In the genomic region with DNA sequence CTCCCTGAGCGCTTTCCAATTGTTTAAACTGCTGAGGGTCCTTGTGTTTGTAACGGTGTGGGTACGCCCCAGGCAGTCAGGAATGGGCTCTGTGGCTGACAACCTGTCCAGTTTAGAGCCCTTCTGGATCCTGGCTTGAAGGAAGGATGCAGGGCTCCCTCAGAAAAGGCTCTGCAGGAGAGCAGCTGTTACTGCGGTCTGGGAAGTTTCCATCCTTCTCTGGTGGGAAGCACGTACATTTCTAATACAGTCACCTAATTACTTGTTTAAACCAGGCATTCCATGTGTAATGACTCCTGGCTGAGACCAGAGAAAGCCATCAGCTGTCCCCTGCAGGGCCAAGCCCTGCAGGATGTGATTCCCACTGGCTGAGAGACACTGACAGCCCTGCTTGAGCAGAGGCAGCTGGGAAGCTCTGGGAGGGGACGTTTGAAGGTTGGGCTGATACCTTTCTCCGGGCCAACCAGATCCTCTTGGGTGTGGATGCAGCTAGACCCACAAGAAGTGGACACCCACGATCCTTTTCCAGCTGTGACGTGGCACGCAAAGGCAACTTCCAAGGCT, we compare ENCODE assay signal across 11 mouse cellular contexts. TPM values are rescaled to one million over a fixed set of nuclear protein-coding genes. Genes with fewer than 3 reads are reported as not detected.
DNase-seq lines count a peak whose midpoint lies in the region; ATAC-seq and TF ChIP-seq lines count a peak whose summit lies in the region.
"Had no signal": no experiment of that assay in that cellular context is flagged by ENCODE, and none has a peak within 500 bp of the region (broad histone marks: within the 10 kb centered on the region; RNA-seq: fewer than 3 reads in every experiment).

No protein-coding gene starts in this region.

- H3K27ac ChIP-seq in kidney, adult 2 months (ENCODE audit: insufficient read depth, low read depth, low read length) = no peak overlapping the region
- H3K27ac ChIP-seq in neural tube, embryonic 13.5 days (replicated peaks) = peak overlapping the region; percentile 72
- H3K27ac ChIP-seq: liver, embryonic 14.5 days had no signal

- H3K4me1 ChIP-seq in kidney, adult 2 months (ENCODE audit: control insufficient read depth, insufficient read depth, low read length) = no peaks in the 10 kb centered on the region
- peaks cover 64% of the 10 kb centered on the region for H3K4me1 ChIP-seq in neural tube, embryonic 13.5 days (replicated peaks)

- H3K9ac ChIP-seq in neural tube, embryonic 13.5 days = no peak overlapping the region
- H3K9ac ChIP-seq: liver, embryonic 14.5 days had no signal

- no peak overlapping the region for H3K4me2 ChIP-seq in neural tube, embryonic 13.5 days

- peak; percentile 28 to 44 for DNase-seq in kidney, postnatal 4 days
- no peak for DNase-seq in kidney, adult 2 months
- DNase-seq in ZHBTc4 (ENCODE audit: low read depth, low spot score) = peak; percentile 49
- peak; percentile 9 for DNase-seq in heart, postnatal 4 days
- no peak for DNase-seq in spleen, postnatal 4 days (ENCODE audit: low spot score in 2 of 2)
- no peak for DNase-seq in urinary bladder, postnatal 25 days (ENCODE audit: low spot score)
- DNase-seq: adrenal gland, postnatal 36 days; layer of hippocampus, adult 9-11 months had no signal

- H3K27me3 ChIP-seq in kidney, adult 2 months (replicated peaks; ENCODE audit: control insufficient read depth, insufficient read depth, low read length) = no peaks in the 10 kb centered on the region
- no peaks in the 10 kb centered on the region for H3K27me3 ChIP-seq in neural tube, embryonic 13.5 days

- TF ChIP-seq CTCF in kidney, adult 2 months (conservative IDR thresholded peaks at IDR 0.05; ENCODE audit: insufficient read depth, insufficient read length, low read depth, low read length) = no peak

- H3K9me3 ChIP-seq in neural tube, embryonic 13.5 days = no peaks in the 10 kb centered on the region

- no peak overlapping the region for H3K4me3 ChIP-seq in kidney, adult 2 months (ENCODE audit: insufficient read depth, low read depth, low read length)
- no peak overlapping the region for H3K4me3 ChIP-seq in neural tube, embryonic 13.5 days

- H3K36me3 ChIP-seq in kidney, adult 2 months (ENCODE audit: control insufficient read depth, insufficient read depth, low read length) = no peaks in the 10 kb centered on the region
- H3K36me3 ChIP-seq in neural tube, embryonic 13.5 days = no peaks in the 10 kb centered on the region

- 29% methylated on average over 10 of the region's 10 CpGs for WGBS in kidney, adult 2 months
- WGBS in neural tube, embryonic 13.5 days = 25% methylated on average over 10 of the region's 10 CpGs

- no peak for TF ChIP-seq POLR2A in kidney, adult 2 months (IDR thresholded peaks at IDR 0.05; ENCODE audit: low read depth, low read length)

- no peak for ATAC-seq in neural tube, embryonic 13.5 days (ENCODE audit: low read depth)

RNA-seq across cellular contexts. Expression of gene Lrrn2, which starts 38.1 kb away (rescaled TPM):
- polyA plus RNA-seq in kidney, adult 2 months (2012; rRNA removed) = 0.36 and 0.57 TPM in 2 replicates
- total RNA-seq in heart, postnatal 4 days (2021) = 1 to 10 TPM; 8.0 to 8.6 TPM
- polyA plus RNA-seq in neural tube, embryonic 13.5 days (2015; fragmentation: Nextera tagmentation; extraction: Ambion mirVana) = 26.0 and 26.8 TPM in 2 replicates
- total RNA-seq: neutrophil, adult 5-6 weeks had no signal

Comparison
In these comparisons a context has a peak if more than half of its experiments do, and no peak if none do; other contexts are left out.
1. DNase-seq: peak in kidney, postnatal 4 days (2 of 2), ZHBTc4 (single experiment) and heart, postnatal 4 days (single experiment); none in kidney, adult 2 months (single experiment), spleen, postnatal 4 days (0 of 2) and urinary bladder, postnatal 25 days (single experiment).
2. RNA of gene Lrrn2, which starts 38.1 kb away (polyA plus RNA-seq): 26.0 to 26.8 TPM in neural tube, embryonic 13.5 days; 0.36 to 0.57 TPM in kidney, adult 2 months; every median in the first group is over 10 times any median in the second.